Mouse (Mus musculus) E14TG2a.4 (cell line): ENCODE results near the gene Trim41.

ENCODE experiments used
- CTCF ChIP-seq: conservative IDR thresholded peaks from 2 replicates; pipeline ENCODE4 v1.5.1; 2014; ENCODE audit warnings: low read length
- POU5F1 ChIP-seq: IDR thresholded peaks from 2 replicates; pipeline ENCODE4 v1.6.1; 2014; ENCODE audit warnings: low read length, borderline replicate concordance

DNA sequence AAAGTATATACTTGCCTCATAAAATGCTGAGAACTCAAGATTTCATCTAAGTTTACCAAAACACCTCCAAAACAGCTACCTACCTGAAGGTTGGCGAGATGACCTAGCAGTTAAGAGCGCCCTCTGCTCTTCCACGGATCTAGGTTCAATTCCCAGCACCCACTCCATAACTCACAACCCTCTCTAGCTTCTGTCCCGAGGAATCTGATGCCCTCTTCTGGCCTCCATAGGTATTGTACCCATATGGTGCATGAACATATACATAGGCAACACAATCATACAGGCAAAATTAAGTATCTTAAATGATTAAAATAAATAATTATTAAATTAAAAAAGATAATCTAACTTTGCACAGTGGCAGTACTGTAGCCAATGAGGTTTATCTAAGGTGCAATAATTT is 34.9 kb downstream of the Trim41 start:
- no peak for TF ChIP-seq POU5F1
- peak; percentile 59 for TF ChIP-seq CTCF
